Mouse (Mus musculus) heart, embryonic 11.5 days (tissue): ENCODE data around the gene Bcat2. TPM values are rescaled to one million over a fixed set of nuclear protein-coding genes. Genes with fewer than 3 reads are reported as not detected.

Source experiments
- ATAC-seq: fragments of 200-750 bp; cut with Nextera tagmentation; replicated peaks from 2 replicates; pipeline ENCODE4 v1.8.0; 2017; ENCODE audit warnings: moderate library complexity; ENCODE audit not compliant: insufficient number of reproducible peaks, low FRiP score, low TSS enrichment
- H3K27ac ChIP-seq: fragments of 300-500 bp; sonication (generic); 2 replicates; pipeline ENCODE4 v1.5.1; 2014; ENCODE audit warnings: mild to moderate bottlenecking, low read depth, low read length
- H3K27me3 ChIP-seq: fragments of 300-500 bp; sonication (generic); 2 replicates; pipeline ENCODE4 v1.6.1; 2014; ENCODE audit warnings: mild to moderate bottlenecking, low read length, mixed read lengths; ENCODE audit not compliant: control insufficient read depth, insufficient read depth
- H3K36me3 ChIP-seq: fragments of 300-500 bp; sonication (generic); 2 replicates; pipeline ENCODE4 v1.6.1; 2014; ENCODE audit warnings: mild to moderate bottlenecking, low read length, moderate library complexity, mixed read lengths; ENCODE audit not compliant: control insufficient read depth, insufficient read depth
- H3K4me1 ChIP-seq: fragments of 300-500 bp; sonication (generic); 2 replicates; pipeline ENCODE4 v1.6.1; 2014; ENCODE audit warnings: low read length; ENCODE audit not compliant: control insufficient read depth, insufficient read depth
- H3K4me2 ChIP-seq: fragments of 300-500 bp; sonication (generic); 2 replicates; pipeline ENCODE4 v1.6.1; 2014; ENCODE audit warnings: mild to moderate bottlenecking, moderate library complexity
- H3K4me3 ChIP-seq: fragments of 300-500 bp; sonication (generic); 2 replicates; pipeline ENCODE4 v1.5.1; 2014; ENCODE audit warnings: low read depth, low read length
- H3K9ac ChIP-seq: fragments of 300-500 bp; sonication (generic); 2 replicates; pipeline ENCODE4 v1.6.1; 2014; ENCODE audit warnings: mild to moderate bottlenecking, low read depth, low read length, moderate library complexity
- H3K9me3 ChIP-seq: fragments of 300-500 bp; sonication (generic); replicated peaks from 2 replicates; pipeline ENCODE4 v1.6.1; 2016; ENCODE audit warnings: low read length; ENCODE audit not compliant: control insufficient read depth
- WGBS: fragments of 180-500 bp; shearing (Covaris S2); extraction: QIAGEN DNeasy Blood & Tissue Kit; methylation state at CpG from one replicate; pipeline ENCODE4 v1.1.7; 2014; ENCODE audit not compliant: insufficient replicate concordance; 5-methylcytosine and 5-hydroxymethylcytosine counted together
- polyA plus RNA-seq: library from polyadenylated mRNA; unstranded; fragments of >200 nt; fragmentation: Nextera tagmentation; extraction: Ambion mirVana; gene quantifications from 2 replicates; pipeline ENCODE4 v1.2.1, GENCODE M21; 2014

Bcat2 gene
- 69.1 and 73.2 TPM in 2 replicates for polyA plus RNA-seq

DNA sequence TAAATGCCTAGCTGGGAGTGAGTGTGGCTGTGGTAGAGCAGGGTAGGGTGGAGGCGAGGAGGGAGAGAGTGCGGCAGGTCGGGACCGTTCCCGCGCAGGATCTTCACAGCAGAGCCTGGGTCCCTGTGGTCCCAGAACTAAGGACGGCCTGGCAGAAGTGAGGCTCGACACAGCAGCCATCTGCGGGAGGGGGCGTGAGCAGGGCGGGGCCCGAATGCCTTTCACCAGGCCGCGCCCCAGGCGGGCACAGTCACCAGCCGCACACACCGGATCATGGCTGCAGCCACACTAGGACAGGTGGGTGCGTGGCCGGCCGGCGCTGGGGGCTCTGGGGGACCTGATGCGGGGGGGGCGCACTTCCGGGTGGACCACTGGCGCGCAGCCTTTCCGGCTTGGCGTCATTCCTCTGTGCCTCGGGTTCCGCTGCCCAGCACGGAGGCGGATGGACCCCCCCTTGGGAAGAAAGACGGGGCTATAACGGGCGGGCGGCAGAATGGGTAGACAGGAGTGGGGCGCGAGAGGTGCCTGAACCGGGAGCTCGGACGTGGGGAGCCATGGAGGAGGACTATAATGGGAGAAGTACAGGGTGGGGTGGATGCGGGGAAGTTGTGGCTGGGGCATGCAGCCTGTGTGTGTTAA, at the start of gene Bcat2:
Gene Bcat2 (plus strand): TSS at position 51 of the 639 bp plus-strand sequence.
- Histone ChIP-seq H3K9ac (peak within 1 kb of the TSS; percentile 87), H3K4me3 (peak within 1 kb of the TSS; percentile 68), H3K27ac (peak within 1 kb of the TSS; percentile 82), H3K27me3 (no peaks in the 10 kb centered on the region), H3K9me3 (no peaks in the 10 kb centered on the region), H3K4me1 (peaks cover 23% of the 10 kb centered on the region), H3K36me3 (no peaks in the 10 kb centered on the region), H3K4me2 (peak within 1 kb of the TSS; percentile 59)
- ATAC-seq, result peak; percentile 72
- WGBS, result under 1% methylated on average over 41 of the region's 42 CpGs

DNA sequence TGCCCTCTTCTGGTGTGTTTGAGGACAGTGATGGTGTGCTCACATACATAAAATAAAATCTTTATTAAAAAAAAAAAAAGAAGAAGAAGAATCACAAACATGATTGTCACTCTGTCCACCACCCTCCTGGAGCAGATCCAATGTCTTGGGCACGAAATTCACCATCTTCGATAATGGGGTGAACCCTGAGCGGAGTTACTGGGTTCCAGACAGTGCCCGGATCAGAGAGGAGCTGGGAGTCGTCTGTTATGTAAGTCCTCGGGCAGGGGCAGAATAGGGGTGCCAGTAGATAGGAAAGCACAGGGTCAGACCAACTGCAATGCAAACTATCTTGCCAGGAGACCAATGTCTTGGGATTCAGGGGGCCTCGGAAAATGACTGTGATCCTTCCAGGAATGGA, 49.3 kb upstream of the Bcat2 start:
- H3K4me2 ChIP-seq, result no peak overlapping the region
- no peak overlapping the region for H3K27ac ChIP-seq
- H3K27me3 ChIP-seq, result no peaks in the 10 kb centered on the region
- no peaks in the 10 kb centered on the region for H3K36me3 ChIP-seq
- H3K4me3 ChIP-seq, result no peak overlapping the region
- H3K4me1 ChIP-seq, result peaks cover 18% of the 10 kb centered on the region
- 90% methylated on average over 7 of the region's 7 CpGs for WGBS
- ATAC-seq, result no peak
- no peak overlapping the region for H3K9ac ChIP-seq
- H3K9me3 ChIP-seq, result no peaks in the 10 kb centered on the region

DNA sequence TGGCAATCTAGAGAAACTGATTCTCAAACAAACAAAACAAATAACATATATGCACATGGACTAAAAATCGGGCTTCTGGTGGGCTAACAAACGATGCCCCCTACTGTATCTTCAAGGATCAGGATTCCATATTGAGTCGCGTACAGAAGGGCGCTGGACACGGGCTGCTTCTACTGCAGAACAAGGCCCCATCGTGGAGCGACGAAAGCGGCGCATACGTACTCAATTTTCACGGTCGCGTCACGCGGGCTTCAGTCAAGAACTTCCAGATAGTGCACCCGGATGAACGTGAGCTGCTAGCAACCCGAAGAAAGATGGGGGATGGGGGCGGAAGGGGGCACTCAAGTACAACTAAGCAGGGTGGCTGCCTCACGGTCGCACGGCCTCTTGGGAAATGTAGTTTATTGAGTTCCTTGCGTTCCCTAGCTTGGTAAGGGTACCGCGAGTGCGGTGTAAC, 48.2 kb upstream of the Bcat2 start:
- Histone ChIP-seq H3K4me2 (peak overlapping the region; percentile 64), H3K4me3 (peak overlapping the region; percentile 57), H3K27ac (peak overlapping the region; percentile 82), H3K27me3 (no peaks in the 10 kb centered on the region), H3K9me3 (no peaks in the 10 kb centered on the region), H3K4me1 (peaks cover 14% of the 10 kb centered on the region), H3K9ac (peak overlapping the region; percentile 80), H3K36me3 (no peaks in the 10 kb centered on the region)
- no peak for ATAC-seq
- WGBS, result under 1% methylated on average over 28 of the region's 28 CpGs

- Histone ChIP-seq H3K4me2 (peak overlapping the region; percentile 64), H3K9me3 (no peaks in the 10 kb centered on the region), H3K4me3 (peak overlapping the region; percentile 57), H3K4me1 (peaks cover 14% of the 10 kb centered on the region), H3K27ac (no peak overlapping the region), H3K27me3 (no peaks in the 10 kb centered on the region), H3K36me3 (no peaks in the 10 kb centered on the region), H3K9ac (peak overlapping the region; percentile 80)
- WGBS, result 53% methylated on average over 16 of the region's 16 CpGs
- ATAC-seq, result no peak
Measured at GRCm38 (mm10) chr7:45522194-45522752, 47.7 kb upstream of the Bcat2 start.

DNA sequence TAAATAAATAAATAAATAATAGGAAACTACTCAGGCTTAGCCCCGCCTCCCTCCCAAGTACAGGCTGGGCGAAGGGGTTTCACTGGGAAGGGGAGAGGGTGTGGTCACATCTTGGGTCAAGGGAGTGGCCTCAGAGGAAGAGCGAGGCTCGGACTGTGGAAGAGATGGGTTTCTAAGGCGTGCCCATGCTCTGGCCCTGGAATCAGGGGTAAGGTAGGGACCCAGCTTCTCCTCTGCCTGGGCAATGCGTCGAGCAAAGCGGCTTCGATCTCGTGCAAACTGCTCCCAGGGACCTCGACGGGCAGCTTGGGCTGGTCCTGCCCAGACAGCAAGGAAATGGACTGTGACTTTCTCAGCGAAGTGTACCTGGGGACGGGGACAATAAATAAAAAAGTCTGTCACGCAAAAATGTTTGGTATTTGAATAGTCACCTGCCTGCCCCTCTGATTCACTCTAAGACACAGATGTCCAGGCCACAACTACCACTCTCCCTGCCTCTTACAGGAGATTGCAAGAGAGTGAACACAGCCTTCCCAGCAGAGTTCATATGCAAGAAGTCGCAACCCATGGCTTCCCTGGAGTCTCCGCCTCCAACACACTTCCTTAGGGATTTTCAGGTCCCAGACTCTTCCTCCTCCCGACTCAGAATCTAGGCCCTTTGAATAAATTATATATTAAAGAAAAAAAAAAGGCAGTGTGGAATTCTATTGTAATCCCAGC, 46.8 kb upstream of the Bcat2 start:
- H3K4me3 ChIP-seq, result peak overlapping the region; percentile 57
- peaks cover 14% of the 10 kb centered on the region for H3K4me1 ChIP-seq
- no peaks in the 10 kb centered on the region for H3K27me3 ChIP-seq
- no peaks in the 10 kb centered on the region for H3K36me3 ChIP-seq
- peak overlapping the region; percentile 73 for H3K9ac ChIP-seq
- ATAC-seq, result no peak
- peak overlapping the region; percentile 23 for H3K27ac ChIP-seq
- 58% methylated on average over 18 of the region's 18 CpGs for WGBS
- H3K4me2 ChIP-seq, result peak overlapping the region; percentile 64
- H3K9me3 ChIP-seq, result no peaks in the 10 kb centered on the region

DNA sequence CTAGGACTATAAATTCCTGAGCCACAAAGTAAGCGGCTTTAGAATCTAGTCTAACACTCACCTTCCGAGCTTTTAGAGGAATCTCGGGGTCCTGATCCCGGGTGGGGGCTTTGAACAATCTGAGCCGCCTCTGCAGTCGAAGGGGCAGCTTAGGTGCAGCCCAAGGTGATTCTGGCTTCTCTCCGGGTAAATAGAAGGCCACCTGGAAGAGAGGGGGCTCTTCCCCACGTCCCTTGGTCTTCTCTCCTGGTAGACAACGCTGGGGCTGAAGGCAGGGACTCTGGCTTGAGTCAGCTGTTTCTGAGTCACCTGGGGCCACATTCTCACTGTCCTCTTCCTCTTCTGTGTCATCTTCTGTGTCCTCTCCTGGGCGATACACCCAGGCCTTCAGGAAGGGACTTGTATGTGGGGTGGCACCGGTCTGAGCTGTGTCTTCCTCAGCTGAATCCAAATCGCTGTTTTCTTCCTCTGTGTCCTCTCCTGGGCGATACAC, 46.2 kb upstream of the Bcat2 start:
- peak overlapping the region; percentile 64 for H3K4me2 ChIP-seq
- H3K4me3 ChIP-seq, result peak overlapping the region; percentile 57
- H3K9ac ChIP-seq, result peak overlapping the region; percentile 73
- H3K27ac ChIP-seq, result peak overlapping the region; percentile 23
- ATAC-seq, result no peak
- no peaks in the 10 kb centered on the region for H3K9me3 ChIP-seq
- peaks cover 14% of the 10 kb centered on the region for H3K4me1 ChIP-seq
- H3K36me3 ChIP-seq, result no peaks in the 10 kb centered on the region
- H3K27me3 ChIP-seq, result no peaks in the 10 kb centered on the region
- WGBS, result 71% methylated on average over 13 of the region's 13 CpGs

GRCm38 (mm10) chr7:45524841-45525621, 44.9 kb upstream of the Bcat2 start:
- ATAC-seq, result peak; percentile 75
- Histone ChIP-seq H3K27me3 (no peaks in the 10 kb centered on the region), H3K4me1 (peaks cover 21% of the 10 kb centered on the region), H3K4me3 (peak overlapping the region; percentile 74), H3K9me3 (no peaks in the 10 kb centered on the region), H3K4me2 (peak overlapping the region; percentile 79), H3K27ac (peak overlapping the region; percentile 96), H3K36me3 (no peaks in the 10 kb centered on the region), H3K9ac (peak overlapping the region; percentile 96)
- WGBS, result 6% methylated on average over 12 of the region's 12 CpGs
